Mouse (Mus musculus): ENCODE measurements around the gene Plppr3.
"Not testable (repeated sequence)": the region's sequence is repeated elsewhere in the genome, so short reads cannot be mapped to it uniquely, and the experiment has no call there.

The Plppr3 gene

DNA sequence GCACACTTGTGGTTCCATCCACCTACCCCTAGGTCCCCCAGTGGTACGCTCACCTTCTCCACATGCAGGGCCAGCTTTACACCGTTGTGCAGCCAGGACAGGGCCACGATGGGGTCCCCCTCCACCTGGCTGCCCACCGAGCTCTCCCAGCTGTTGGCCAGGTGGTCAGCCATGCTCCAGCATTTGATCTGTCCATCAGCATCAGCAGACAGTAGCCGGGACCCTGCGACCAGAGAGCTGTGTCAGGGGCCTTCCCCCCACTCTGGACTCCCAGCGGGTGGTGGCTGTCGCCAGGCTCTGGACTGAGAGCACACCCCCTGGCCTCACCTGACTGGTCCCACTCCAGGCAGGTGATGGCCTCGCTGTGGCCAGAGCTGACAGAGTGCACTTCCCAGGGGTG is 32.3 kb upstream of the Plppr3 start:
- DNase-seq (ENCODE audit: extremely low spot score, low read depth, low spot score) = no peak

- DNase-seq (ENCODE audit: extremely low spot score, low read depth, low spot score) = no peak
Measured at GRCm38 (mm10) chr10:79900951-79901410, 26.5 kb upstream of the Plppr3 start.

DNA sequence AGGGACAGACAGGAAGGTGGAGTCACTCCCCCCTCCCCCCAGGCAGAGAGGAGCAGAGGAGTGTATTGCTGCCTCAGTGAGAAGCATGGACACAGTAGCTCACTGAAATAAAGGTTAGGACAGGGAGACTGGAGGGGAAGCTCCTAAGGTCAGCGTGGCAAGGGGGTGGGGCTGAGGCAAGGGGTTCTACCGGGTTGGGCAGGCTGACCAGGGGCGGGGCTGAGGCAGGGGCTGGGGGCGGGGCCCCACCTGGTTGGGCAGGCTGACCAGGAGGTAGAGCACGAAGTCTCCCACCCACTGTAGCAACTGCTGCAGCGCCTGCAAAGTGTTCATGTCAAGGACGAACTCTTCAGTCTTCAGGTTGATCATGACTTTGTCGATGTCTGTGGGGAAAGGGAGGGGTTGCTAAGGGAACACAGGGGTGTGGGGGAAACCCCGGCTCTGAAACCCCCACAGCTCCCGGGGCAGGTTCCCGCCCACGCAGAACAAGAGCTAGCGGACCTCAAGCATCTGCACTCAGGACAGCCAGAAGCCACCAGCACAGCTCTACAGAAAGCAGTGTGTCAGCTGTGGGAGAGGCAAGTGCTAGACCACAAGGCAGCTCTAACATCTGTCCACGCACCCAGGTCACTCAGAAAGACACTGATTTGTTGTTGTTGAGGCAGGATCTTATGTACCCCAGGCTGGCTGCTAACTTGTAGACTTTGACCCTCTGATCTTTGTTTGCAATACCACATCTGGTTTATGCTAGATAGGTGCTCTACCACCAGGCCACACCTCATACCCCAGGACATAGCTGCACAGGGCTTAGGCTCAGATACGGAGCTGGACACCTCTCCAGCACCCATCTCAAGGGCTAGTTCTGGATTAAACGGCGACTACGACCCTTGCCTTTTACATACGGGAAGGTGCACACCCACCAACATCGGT is 23.1 kb upstream of the Plppr3 start:
- no peak for DNase-seq (ENCODE audit: extremely low spot score, low read depth, low spot score)

DNA sequence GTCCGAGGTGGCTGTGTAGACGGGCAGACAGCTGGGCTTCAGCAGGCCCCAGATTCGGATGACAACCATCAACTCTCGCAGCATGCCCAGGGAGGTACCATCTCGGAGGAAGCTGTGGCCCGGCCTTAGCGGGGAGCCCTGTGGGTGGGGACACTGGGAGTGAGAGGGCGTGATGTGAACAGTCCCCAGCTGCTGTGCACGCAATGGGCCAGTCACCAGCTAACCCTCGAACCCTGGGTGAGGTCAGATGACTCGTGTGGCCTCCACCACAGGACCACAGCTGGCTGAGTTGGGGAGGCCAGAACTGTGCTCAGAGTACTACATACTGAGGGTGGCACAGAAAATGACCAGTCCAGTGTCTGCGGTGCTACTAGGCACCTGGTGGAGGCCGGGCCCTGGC is 22.4 kb upstream of the Plppr3 start:
- DNase-seq (ENCODE audit: extremely low spot score, low read depth, low spot score) = no peak

GRCm38 (mm10) chr10:79896306-79896705 is 21.9 kb upstream of the Plppr3 start:
- DNase-seq (ENCODE audit: extremely low spot score, low read depth, low spot score) = no peak

- not testable (repeated sequence) for DNase-seq (ENCODE audit: extremely low spot score, low read depth, low spot score)
Measured at GRCm38 (mm10) chr10:79892451-79893118, 18.2 kb upstream of the Plppr3 start.

DNA sequence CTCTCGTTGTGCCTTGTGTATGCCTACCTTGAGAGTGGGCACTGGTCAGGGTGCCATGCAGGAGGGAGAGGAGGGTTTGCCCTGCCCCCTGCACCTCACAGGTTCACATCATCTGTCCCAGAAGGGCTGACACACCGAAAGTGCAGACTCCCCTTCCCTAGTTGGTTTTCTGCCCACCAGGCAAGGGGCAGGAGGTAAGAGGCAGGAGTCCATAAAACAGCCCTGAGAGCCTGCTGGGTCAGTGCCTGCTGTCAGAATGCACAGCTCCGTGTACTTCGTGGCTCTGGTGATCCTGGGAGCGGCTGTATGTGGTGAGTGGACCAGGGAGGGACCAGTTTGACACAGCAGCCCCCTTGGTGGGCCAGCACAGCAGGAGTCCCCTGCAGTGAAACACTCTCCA is 16.2 kb upstream of the Plppr3 start, which contains the start of gene Cfd:
Cfd (plus strand) TSS at position 184 of the 400 bp plus-strand sequence.
- DNase-seq (ENCODE audit: extremely low spot score, low read depth, low spot score) = no peak

- DNase-seq (ENCODE audit: extremely low spot score, low read depth, low spot score) = no peak
Measured at GRCm38 (mm10) chr10:79889386-79889785, 15.0 kb upstream of the Plppr3 start.

DNA sequence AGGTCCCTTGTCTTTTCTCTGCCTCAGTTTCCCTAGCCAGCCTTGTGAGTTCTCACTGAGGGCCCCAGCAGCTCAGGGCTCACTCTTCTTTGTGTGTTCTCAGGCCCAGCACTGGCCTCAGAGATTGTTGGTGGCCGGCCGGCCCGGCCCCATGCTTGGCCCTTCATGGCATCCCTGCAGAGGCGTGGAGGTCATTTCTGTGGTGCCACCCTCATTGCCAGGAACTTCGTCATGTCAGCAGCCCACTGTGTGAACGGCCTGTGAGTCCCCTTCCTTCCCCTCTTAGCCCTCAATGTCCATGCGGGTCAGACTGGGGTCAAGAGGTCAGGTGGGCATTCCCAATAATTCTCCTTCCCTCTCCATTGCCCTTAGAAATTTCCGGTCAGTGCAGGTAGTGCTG is 12.2 kb upstream of the Plppr3 start:
- DNase-seq (ENCODE audit: extremely low spot score, low read depth, low spot score) = no peak

DNA sequence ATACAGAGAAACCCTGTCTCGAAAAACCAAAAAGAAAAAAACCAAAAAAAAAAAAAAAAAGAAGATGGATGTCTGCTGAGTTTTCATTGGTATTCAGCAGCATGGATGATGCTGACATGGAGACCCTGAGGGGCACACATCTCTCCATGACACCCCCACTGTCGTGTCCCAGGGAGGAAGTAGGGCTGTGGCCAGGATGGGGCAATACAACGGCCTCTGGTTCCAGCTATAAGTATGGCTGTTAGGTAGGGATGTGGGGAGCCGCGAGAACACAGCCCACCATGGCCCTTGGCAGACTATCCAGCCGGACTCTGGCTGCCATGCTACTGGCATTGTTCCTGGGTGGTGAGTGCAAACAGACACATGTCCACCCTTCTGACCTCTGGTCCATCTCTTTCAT is 11.6 kb upstream of the Plppr3 start, which contains the start of gene Elane:
Elane (plus strand) TSS at position 194 of the 400 bp plus-strand sequence.
- no peak for DNase-seq (ENCODE audit: extremely low spot score, low read depth, low spot score)

DNA sequence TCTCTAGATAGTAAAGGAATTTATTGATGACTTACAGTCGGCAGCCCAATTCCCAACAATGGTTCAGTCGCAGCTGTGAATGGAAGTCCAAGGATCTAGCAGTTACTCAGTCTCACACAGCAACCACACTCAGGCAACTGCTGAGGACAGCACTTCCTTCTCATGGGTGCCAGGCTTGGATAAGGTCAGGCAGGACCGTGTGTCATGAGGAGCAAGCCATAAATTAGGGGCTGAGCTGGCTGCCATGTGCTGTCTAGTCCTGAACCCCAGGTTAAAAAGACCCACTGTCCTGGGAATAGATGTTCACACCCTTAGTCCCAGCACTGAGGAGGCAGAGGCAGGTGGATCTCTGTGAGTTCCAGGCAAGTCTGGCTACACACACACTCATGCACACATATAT is 10.5 kb upstream of the Plppr3 start:
- DNase-seq (ENCODE audit: extremely low spot score, low read depth, low spot score) = not testable (repeated sequence)

GRCm38 (mm10) chr10:79884446-79884845 is 10.0 kb upstream of the Plppr3 start:
- no peak for DNase-seq (ENCODE audit: extremely low spot score, low read depth, low spot score)

- DNase-seq (ENCODE audit: extremely low spot score, low read depth, low spot score) = peak; percentile 57
Measured at GRCm38 (mm10) chr10:79883297-79884084, 9.1 kb upstream of the Plppr3 start.

- no peak for DNase-seq (ENCODE audit: extremely low spot score, low read depth, low spot score)
Measured at GRCm38 (mm10) chr10:79881981-79882380, 7.5 kb upstream of the Plppr3 start.

DNA sequence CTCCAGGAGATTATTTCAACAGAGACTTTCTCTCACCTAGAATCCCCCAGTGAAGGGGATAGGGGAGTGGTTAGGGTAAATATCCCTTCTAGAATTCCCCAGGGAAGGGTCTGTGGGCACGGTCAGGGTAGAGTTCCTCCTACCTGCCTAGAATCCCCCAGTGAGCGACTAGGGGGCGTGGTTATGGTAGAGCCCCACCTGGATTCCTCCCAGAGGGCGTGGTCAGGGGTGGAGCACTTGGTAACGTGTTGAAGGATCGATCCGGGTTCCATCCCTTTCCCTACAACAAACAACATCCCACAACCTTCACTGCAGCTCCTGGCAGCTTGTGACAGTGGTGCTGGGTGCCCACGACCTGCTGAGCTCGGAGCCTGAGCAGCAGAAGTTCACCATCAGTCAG is 6.3 kb upstream of the Plppr3 start:
- DNase-seq (ENCODE audit: extremely low spot score, low read depth, low spot score) = no peak

- DNase-seq (ENCODE audit: extremely low spot score, low read depth, low spot score) = no peak
Measured at GRCm38 (mm10) chr10:79879527-79879926, 5.1 kb upstream of the Plppr3 start.

- DNase-seq (ENCODE audit: extremely low spot score, low read depth, low spot score) = no peak
Measured at GRCm38 (mm10) chr10:79877757-79878156, 3.3 kb upstream of the Plppr3 start.

DNA sequence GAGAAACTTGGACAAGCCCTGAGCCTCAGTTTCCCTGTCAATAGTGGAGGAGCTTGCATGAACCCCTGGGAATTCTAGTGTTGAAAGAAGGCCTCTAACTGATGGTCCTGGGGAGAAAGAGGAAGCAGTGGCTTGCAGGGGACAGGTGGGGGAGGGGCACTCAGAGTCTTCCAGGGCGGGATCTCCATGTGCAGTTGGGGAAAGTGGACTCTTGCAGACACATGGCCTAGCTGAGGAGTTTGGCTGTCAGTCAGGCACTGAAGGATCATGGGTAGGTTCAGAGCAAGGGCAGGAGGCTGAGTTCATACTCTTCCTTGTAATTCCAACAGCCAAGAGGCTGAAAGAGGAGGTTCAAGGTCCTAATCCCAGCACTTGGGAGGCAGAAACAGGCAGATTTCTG is 2.7 kb upstream of the Plppr3 start:
- no peak for DNase-seq (ENCODE audit: extremely low spot score, low read depth, low spot score)

DNA sequence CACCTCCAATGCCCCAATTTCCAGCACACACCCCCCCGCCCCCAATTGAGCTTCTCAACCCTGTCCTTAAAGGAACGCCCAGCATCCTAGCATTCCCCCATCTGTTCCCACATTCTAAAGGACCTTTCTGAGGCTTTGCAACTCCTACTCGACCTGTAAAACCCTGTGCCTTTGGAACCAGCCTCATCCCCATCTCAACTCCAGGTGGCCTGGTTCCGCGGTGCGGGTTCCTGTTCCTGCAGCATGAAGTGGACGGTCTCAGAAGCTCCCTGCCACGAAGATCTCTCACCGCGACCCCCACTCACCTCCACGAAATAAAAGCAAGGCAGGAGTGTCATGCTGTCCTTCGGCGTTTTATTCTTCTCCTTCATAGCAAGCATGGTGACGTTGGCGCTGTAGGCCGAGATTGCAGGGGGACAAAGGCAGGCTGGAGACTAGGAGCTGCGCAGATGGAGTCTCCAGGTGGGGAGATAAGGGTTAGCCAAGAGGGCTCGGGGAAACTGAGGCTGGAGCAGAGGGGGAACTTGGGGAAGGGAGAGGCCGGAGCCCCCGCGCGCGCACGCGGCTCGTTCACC is 632 bp downstream of the Plppr3 start:
- DNase-seq (ENCODE audit: extremely low spot score, low read depth, low spot score) = no peak

DNA sequence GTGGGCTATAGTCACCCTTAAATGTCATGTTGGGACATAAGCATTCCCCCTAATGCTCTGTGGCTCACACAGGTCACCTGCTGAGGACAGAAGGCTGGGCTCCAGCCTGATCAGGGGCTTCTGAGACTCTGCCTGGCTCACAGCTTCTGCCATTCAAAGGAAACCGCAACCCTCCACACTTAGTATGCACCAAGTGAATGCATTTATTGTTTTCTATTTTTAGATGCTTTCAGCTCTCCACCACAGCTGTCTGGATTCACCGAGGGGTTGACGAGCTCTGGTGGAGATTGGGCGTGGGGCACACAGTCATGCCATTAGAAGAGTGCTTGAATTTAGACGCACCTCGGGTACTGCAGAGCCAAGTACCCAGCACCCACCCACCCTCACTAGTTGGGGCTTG is 1.1 kb downstream of the Plppr3 start:
- no peak for DNase-seq (ENCODE audit: extremely low spot score, low read depth, low spot score)

DNA sequence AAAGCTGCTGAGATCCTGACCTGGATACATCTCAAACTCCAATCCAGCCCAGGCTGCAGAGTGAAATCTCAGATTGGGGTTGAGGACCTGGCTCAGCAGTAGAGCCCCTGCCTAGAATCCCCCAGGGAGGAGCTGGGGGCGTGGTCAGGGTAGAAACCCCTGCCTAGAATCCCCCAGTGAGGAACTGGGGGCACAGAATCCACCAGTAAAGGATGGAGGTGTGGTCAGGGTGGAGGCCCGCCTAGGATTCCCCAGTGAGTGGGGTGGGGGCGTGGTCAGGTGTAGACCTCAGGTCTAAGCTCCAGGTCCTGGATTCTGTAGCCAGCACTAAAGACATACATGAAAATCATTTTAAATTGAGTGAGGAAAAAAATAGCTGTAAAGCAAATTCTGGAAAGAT is 1.6 kb downstream of the Plppr3 start:
- no peak for DNase-seq (ENCODE audit: extremely low spot score, low read depth, low spot score)
